Mouse (Mus musculus) c-Kit-positive CD71-positive TER-119-positive erythroid progenitor cells, embryonic 14.5 days (primary cell): ENCODE results near the gene Tfap2a.
A peak's percentile ranks its signal among the peaks of the same experiment; 100 is the strongest.

ENCODE experiments used
- DNase-seq: peaks from one replicate; pipeline ENCODE4 v3.0.0-alpha.2; 2013; ENCODE audit warnings: low spot score

The Tfap2a gene

DNA sequence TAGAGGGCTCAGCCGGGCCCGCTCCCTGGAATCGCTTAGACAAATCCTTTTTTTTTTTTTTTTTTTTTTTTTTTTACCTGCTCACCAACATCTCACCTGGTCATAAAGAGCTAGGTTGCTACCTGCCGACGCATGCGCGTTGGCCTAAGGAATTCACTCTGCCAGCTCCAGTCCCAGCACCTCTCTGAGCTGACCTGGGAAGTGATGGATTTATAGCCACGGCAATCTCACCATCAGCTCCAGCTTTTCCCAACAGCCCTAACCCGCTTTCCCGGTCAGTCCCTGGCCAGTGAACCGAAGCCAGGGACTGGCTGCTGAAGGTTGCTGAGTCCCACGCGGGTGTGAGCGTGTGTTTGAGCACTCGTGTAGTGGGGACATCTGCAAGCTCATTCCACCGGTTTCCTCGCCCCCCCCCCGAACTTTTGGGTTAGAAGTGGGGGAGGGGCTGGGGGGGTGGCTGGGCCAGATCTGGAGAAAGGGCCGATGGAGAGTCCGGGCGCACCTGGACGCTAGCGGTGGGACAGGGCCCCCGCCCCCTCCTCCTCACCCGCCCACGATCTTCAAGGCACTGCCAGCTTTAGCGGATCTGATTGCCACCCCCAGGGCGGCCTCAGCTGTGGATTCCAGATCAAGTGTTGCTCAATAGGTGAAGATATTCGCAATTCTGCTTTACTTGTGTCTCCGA, at the start of gene Tfap2a:
Tfap2a (minus strand) TSS at position 181 of the 685 bp plus-strand sequence.
- DNase-seq, result no peak

DNA sequence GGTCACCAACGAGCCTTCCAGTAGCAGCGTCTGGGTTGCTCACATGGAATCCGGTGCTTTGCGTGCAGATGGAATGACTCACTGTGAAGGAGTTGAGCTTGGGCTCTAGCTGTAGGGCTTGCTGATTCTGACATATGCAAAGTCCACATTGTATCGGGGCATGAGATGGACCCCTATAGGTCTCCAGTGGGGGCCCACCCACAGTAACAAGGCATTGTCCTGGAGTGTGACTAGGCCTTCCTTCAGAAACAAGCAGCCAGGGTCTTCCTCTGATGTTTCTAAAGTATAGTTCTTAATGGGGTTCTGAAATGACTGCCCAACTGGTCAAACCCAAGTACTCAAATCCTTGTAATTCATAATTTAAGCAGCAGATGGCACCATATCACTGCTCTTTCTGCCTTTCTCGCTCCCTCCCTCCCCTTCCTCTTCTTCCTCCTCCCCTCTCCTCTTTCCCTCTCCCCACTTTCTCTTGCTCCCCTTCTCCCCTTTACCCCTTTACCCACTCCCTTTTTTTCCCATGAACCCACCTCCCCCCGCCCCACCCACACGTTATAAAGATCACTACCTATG, 46.1 kb upstream of the Tfap2a start:
- DNase-seq, result peak; percentile 9

DNA sequence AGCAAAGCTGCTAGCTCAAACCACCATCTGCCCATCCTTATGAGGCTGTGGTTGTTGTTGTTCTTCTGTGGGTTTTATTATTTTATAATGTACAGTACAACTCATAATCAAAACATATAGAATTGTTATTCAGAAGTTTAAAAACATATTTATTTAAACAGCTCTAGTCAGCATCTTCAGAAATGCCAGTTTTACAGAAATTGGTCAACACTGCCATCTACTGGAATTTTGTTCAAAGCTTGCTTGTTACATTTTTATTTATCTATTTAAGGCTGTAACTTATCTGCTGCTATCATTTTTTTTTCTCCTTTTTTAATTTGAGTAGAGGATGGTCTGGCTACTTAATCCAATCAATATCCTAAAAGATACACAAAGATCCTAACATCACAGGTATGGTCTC, 19.8 kb upstream of the Tfap2a start:
- DNase-seq, result peak; percentile 8

DNA sequence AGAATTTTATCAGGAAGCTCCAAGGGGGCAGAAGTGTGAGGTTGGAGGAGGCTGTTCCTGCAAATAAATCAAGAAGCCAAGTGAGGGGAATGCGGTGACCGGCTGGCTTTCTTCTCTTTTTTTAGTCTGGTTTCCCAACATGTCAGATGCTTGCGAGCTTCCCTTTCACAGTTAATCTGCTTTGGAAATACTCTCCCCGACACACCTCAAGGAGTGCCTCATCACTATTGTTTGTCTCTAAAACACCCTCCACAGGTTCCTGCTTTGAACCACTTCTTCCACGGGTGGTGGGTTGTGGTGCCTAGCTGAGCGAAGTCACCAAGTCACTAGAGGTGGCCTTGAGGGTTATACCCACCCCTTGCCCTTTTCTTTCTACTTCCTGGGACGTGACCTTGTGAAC, 18.2 kb upstream of the Tfap2a start:
- no peak for DNase-seq

DNA sequence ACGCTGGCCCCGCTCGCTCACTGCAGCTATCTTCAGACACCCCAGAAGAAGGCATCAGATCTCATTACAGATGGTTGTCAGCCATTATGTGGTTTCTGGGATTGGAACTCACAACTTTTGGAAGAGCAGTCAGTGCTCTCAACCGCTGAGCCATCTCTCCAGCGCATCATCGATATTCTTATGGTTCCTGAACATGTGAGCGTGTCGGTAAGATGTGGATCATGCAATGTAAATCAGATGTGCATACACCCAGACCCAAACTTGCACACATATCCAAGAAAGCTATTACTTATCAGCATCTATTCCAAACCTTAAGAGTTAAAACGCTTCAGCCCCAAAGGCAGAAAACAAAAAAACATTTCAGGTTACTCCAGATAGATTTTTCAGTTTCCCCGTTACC, 15.9 kb upstream of the Tfap2a start:
- DNase-seq, result no peak

DNA sequence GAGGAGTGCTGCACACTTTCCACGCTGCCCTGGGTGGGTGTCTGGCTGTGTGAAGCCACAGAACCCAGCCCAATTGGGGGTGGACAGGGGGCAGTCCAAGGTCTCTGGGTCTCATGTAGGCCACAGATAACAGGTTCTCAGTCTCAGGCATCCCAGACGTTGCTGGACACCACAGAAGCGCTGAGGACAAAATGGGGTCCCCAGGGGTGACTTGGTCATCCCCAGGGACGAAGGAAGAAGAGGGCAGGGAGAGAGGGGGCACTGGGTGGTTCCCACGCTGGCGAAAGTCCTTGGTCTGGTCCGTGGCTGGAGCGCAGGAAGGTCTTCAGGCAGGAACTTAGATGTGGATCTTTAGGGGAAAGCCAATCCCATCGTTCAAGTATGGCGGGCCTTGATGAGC, 13.7 kb upstream of the Tfap2a start:
- no peak for DNase-seq

DNA sequence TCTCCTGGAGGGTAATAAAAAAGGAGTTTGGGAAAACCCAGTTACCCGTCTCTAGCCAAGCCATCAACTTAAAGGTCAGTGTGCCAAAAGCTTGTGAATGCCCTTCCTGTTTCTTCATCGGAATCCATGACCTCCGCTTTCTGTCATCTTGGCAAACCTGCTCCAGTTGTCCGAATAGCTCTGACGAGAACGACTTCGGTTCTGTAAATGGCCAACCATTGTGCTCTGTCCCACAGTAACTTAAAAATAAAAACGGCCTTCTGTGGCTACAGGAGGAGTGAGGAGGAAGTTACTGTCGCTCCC, 11.4 kb upstream of the Tfap2a start:
- DNase-seq, result no peak

DNA sequence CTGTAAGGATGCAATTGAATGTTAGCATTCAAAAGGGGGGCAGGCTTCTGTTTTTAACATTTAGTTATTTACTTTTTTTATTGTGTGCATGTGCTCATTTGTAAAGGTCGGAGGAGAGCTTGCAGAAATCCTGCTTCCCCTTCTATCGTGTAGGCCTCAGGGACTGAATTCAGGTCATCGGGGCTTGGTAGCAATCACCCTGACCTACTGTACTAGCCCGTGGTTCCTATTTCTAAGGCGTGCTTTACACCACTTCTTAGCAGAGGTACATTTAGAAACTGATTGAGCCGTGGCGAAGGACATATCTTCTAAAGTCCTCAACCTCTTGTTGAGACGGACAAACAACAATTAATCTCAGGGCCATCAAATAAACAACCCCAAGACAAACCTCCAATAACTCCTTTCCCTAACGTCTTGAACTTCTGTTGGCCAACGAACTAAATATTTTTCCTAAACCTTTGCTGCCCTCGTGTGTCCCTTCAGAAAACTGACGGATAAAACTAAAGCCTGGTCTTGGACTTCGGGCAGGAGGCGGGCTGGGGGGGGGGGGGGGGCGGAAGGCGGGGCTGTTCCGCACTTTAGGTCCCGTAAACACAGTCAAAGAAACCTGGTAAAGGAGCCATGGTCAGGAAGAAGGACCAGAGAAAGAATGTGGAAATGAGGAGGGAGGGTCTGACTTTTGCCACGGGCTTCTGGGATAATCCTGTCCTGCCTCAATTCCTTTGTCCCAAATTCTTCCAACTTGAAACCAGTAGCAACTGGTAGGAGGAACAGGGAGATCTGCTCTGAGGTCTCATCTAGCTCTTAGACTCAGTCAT, 10.8 kb upstream of the Tfap2a start:
- DNase-seq, result no peak

DNA sequence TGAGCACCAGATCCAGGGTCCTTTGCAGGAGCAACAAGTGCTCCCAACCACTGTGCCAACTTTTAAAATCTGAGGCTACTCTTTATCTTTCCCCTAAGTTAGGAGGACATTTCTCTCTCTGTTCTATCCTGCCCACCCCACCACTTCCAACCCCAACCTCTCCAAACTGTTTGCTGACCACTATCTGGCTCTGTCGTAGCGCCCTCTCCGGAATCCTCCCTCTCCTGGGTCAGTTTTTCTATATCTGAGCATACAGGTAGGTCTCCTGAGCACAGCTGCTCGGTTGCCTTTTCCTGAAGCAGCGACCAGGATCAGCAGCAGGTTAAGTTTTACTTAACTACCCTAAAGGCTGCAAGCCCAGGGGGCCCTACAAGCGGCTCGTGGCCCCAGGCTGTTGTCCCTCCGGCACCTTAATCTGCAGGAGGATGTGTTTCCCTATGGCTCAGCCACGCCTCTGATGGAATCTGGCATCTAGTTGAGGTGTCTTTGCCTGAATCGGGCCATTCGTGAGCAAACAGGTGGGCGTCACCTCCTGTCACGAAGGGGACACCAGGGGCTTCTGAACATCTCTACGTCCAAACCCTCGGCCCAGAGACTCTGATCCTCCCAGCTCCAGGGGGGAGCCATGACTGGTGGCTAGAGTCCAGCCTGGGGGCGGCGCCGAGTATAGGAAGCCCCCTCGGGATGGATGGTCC, 6.1 kb upstream of the Tfap2a start:
- DNase-seq, result no peak

DNA sequence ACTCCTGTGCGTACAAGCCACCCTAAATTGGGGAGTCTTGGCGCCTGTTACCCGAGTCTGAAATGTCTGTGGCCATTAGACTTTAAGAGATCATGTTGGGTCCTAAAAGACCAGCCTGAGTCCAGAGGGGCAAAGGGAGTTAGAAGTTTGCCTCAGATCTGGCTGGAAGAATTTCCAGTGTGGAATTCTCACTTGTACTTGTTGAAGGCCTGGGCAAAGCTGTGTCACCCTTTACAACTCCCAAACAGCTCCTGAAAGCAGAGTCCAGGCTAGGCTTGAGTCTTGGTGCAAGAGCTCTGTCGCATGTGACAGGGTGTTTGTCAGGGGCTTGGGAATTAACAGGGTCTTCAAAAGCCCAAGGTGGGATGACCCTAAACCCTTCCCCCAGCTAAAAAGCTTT, 5.0 kb upstream of the Tfap2a start:
- DNase-seq, result no peak

DNA sequence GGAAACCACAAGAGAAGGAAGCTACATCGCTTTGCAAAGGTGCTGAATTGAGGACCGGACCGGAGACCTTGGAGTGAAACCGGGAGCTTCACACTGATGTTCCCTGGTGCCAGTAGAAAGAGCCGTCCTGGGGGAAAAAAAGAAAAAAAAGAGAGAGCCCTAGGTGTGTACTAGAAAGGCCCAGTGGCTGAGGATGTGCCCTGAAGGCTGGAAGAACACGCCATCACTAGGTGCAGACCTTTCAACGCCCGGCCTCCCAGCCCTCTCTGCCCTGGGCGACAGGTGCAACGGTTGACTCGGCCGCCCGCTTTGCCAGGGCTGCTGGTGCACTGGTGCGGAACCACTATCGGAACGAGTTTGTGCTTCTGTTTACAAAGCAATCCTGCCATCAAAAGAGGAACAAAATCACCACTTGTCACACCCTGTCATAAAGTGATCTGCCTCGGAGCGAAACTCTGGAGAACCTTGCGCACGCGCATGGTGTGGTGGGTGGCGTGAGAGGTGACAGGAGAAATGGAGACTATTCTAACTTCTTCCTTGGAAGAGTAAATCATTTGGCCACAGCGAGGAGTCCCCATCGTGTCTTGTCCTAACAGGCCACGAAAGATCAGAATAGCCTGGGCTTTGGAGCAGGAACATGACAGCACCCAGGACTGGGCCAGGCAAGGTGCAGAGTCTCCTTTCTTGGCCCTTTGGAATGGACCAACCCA, 3.8 kb upstream of the Tfap2a start:
- DNase-seq, result no peak

DNA sequence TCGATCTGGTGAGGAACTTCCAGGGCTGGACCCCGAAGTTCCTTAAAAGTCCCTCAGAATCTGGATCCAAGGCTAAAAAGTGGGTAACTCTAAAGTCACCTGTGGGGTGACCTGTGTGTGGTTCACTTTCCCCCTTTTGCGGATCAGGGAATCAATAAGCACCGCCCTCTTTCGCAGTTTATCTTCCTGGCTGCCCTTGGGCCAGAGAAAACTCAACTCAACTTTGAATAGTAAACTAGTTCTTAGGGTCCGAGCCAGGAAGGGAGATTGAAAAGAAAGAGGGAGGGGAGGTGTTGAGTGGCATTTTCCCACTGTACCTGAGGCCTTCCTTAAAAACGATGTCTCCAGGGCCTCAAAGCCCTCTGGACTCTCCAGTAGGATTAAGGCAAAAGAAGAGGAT, 3.3 kb upstream of the Tfap2a start:
- no peak for DNase-seq

DNA sequence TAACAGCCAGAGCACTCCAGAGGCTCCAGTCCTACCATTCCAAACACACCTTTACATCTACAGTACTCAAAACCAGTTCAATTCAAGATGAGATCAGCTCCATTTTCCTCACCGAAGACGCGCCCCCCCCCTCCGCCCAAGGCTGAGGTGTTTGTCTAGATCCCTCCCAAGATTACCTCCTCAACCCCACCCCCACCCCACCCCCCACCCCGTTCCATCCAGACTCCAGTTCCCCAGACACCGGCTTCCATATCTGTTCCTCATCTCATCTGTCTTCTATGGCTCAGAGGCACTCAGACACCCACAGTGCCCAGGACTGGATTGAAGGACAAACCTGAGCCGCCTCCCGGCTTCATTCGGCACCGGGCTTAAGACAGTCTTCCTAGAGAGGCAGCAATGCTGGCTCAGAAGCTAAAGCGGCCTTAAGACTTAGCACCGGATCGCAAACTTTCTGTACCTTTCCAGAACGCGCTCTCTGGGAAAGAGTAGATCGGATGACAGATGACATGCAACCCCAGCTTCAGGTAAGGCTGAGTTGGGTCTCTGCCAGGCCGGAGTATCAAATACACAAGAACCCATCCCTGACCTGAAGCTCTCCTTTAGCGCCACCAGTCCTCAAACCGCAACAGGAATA, 2.7 kb upstream of the Tfap2a start:
- no peak for DNase-seq

DNA sequence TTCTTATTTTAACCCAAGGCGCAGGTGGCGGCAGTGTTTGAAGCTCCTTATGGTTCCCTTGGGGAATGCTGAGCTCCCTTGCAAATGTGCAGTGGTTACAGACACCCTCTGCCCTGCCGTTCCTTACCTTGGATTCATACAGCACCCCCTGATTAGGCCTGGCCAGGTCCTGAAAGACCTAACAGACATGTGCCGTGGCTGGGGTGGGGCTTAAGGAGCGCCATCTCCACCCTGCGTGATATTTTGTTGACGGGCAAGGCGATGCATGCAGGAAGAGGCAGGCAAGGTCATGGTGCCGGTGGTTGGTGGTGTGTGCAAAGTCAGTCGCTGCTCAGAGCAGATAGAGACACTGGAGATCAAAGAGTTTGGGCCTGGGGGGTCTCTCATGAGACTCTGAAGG, 1.7 kb upstream of the Tfap2a start:
- DNase-seq, result no peak

DNA sequence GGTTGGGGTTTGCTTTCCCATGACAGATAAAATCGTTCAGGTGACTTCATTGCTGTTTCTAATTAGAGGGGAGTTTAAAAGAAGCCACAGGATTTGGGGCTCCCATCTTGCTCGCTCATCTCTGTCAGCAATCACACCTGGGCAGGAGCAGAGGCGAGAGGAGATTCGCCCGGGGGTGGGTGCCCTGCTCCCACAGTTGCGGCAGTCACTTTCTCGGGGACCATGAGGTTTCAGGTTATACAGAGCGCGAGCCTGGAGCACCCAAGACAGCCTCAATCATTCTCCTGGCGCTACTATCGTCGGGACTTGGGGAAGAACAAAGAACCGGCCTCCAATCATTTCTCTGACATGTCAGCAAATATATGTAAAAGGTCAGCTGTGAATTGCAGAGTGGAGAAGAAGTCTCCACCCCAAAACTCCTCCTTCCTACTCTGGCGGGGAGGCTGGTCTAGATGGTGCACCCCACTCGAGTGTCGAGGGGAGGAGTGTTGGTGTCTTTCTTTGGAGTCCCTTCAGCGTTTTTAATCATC, 1.0 kb upstream of the Tfap2a start:
- no peak for DNase-seq

DNA sequence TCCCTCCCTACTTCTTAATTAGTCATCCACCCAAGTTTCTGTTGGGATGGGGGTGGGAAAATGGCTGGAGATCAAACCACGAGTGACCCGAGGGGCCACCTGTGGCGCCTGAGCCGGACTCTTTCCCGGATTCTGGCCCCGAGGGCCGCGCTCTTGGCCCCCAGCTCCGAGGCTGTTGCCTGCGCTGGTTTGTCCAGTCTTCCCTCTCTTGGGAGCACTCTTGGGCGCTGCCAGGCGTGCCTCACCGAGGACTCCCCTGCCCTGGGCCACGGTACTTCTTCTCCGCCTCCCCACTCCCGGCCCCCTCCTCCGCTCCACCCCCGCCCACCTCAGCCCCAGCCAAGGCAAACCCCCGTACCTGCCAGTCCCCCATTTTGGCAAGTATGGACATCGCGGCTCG, 415 bp downstream of the Tfap2a start:
- no peak for DNase-seq

DNA sequence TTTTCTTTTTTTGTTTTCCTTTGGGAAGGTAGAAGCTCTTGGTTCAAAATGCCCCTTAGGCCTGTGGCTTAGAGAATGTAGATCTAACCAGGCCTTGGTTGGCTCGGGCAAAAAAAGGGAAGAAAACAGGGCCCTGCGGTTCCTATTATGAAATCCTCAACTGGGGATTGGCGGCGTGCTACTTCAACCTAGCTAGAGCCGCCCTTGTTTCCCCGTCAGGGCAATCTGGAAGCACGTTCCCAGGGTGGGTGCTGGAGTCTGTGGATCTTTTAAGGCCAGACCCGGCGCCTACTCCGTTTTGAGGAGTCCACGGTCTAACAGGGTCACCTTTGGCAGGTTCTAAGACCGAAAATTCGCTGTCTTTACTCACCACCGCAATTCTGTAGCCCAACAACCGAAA, 1.1 kb downstream of the Tfap2a start:
- no peak for DNase-seq

DNA sequence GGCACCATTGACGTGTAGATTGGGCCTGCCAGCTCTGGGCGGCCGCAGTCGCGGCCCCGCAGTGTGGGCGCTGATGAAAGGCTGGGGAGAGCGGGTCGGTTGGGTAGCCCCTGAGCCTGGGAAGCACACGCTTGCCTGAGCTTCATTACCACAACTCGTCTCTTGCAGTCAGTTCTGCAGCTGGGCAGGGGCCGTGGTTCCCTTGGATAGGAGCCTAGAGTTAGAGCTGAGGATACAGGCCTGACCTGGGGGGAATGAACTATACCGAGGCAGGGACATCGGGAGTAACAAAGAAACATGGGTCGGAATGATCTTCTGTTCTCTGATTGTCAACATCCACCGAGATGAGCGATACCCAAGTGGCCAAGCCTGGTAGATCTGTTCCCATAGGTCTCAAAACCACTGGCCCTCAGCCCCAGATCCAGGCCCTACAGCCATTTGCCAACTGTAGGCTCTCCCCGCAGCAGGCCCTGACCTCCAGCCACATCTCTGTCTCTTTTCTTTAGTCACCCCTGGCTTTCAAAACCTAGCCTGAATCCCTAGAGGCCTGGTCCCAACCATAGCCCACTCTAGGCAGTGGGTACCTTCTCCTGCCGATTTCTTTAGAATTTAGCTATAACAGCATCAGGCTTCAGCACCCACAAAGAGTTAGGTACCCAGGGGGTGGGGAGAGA, 1.9 kb downstream of the Tfap2a start:
- DNase-seq, result no peak

DNA sequence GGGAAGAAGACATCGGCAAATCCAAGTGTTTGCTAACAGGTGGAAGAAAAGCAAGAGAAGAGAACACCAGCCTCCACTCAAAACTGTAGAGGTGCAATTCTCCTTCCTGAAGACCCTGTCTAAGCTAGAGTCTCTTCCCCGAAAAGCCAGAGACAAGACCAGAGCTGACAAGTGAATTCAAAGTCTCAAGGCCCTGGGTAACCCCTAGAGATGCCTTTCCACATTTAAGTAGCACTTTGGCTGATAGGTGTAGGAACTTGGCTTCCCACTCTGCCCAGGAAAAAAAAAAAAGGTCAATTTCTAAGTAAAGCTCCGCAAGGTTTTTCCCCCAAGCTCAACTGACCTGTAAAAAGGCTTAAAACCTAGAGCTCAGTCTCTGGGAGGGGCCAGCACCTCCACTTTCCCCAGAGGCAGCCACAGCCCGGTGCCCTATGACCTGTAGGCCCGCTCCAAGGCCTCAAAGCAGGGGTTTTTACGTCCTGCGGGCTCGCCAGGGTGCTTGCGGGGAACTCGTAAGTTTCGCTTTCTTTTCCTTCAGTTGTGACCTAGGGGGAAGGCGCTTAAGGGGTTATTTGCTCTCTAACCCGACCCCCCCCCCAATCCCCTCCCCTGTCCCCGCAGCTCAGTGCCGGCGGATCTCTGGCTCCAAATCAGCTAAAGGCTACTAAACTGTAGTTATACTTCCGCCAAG, 2.6 kb downstream of the Tfap2a start:
- DNase-seq, result no peak

DNA sequence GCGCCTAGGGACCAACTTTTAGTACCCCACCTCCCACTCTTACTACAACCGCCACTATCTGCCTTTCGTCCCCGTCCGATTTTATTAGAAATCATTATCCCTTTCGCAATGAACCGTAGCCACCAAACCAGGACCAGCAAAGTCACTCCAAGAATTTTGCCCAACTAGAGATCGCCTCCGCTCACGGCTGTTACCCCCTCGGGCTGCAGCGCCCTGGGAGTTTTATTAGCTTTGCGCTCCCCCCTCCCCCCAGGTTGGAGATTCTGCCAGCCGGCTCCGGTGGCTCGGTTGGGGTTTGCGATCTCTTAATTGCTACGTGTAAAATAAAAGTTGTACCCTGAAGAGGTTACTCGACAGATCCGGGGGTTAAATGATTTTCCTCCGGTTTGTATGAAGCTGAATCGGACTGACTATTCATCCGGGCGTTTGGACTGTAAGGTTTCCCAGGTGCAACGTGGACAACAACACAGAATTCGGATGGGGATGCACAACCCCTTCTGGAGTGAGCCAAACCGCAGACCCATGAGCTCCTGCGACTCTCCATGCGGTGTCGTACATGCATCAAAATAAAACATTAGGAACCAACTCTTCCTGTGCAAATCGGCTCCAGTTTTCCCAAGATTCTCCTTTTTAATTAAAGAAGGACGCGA, 3.7 kb downstream of the Tfap2a start:
- DNase-seq, result no peak
